Mouse (Mus musculus): ENCODE results near the gene Il5ra.

The Il5ra gene

GRCm38 (mm10) chr6:106748887-106749388 lies at the start of gene Il5ra:
Gene Il5ra (minus strand): TSS chr6:106749037.
- in situ Hi-C loops (cut with MboI, MseI), result no loop called here

DNA sequence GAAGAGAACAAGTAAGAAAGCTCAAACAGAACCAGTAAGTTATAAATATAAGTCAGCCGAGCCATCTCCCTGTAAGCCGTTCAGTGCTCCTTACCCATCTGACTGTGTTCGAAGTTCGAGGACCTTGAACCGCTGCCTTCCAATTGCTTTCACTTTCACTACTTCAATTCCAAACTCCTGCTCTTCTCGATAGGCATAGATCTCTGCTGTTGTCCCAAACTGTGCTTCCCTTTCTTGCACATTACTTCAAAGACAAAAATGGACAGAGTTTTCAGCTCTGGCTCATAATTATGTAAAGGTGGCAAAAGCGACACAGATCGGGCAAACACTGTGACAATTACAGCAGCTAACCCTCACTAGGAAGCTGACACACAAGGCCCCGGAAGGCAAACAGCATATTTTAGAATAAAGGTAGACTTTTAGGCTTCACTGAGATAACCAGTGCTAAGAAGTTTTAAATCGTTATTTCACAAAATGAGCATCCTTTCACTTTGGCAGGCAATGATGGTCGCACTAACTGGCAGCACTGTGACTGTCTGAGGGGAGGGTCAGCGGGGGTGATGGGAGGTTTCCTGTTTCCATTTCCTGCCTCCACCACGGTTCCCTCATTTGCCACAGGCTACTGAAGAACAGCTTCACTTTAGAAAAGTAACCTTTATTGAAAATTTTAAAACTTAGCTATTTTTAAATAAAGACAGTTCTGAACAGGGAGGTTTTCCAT lies 45.4 kb upstream of the Il5ra start:
- in situ Hi-C loops (cut with MboI, MseI), result loop anchor here (10.0 to 25.0 kb wide), 4 partner anchors 1518 to 1868 kb away; partner anchors contain the start of gene Bhlhe40 (in 2 of the 2)

DNA sequence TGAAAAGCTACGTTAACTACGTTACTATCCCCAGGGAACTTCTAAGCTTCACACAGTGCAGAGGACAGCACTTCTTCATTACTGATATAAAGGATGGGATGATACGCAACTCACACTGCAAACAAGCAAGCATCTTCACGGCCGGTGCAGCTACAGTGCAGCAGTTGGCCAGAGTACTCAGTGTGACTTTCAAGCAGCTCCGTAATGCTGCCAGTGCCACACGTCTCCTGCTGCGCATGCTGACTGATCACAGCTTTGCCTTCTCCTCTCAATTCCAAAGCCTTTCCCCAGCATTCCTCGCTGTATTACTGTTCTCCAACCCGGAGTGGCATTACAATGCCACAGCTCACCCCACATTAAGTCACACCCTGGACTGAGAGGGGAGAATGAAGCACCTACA lies 44.8 kb upstream of the Il5ra start:
- in situ Hi-C loops (cut with MboI, MseI), result loop anchor here (10.0 to 25.0 kb wide), 4 partner anchors 1519 to 1869 kb away; partner anchors contain the start of gene Bhlhe40 (in 2 of the 2)

- in situ Hi-C loops (cut with MboI, MseI), result loop anchor here (10.0 to 25.0 kb wide), 4 partner anchors 1519 to 1869 kb away; partner anchors contain the start of gene Bhlhe40 (in 2 of the 2)
Observed at GRCm38 (mm10) chr6:106793088-106793487, 44.3 kb upstream of the Il5ra start.

DNA sequence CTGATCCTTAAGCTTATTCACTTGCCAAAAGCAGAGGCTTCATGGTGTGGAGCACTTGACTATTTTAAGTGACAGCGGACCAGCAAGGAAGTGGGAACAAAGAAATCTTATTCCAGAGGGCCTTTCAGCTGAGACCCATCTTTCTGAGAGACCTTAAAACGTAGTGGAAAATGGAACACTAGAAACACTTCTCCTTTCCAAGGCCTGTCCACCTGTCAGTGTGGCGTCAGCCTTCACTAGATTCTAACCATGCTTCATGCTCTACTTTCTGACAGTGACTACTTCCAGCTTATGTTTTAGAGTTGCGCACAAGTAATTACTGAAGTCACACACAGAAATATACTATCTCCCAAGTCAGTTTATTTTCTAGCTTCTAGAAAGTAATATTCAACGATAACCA lies 43.6 kb upstream of the Il5ra start:
- in situ Hi-C loops (cut with MboI, MseI), result loop anchor here (10.0 to 25.0 kb wide), 4 partner anchors 1520 to 1870 kb away; partner anchors contain the start of gene Bhlhe40 (in 2 of the 2)

DNA sequence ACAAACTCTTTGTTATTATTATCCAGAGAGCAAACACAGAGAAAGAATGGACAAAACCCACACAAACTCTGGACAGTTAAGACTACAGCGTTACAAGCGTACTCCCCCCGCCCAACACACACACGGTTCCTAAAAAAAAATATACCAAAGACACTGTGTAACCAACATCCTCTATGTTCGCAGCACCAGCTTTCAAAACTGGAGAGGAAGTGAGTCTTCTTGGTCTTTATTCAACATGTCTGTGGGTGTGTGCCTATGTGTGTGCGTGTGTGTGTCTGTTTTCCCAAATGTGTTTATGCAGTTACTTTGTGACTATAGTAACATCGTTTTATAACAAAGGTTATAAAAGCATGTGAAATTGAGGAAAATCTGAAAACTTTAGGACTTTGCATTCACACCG lies 42.6 kb upstream of the Il5ra start:
- in situ Hi-C loops (cut with MboI, MseI), result loop anchor here (10.0 to 25.0 kb wide), 4 partner anchors 1521 to 1871 kb away; partner anchors contain the start of gene Bhlhe40 (in 2 of the 2)

DNA sequence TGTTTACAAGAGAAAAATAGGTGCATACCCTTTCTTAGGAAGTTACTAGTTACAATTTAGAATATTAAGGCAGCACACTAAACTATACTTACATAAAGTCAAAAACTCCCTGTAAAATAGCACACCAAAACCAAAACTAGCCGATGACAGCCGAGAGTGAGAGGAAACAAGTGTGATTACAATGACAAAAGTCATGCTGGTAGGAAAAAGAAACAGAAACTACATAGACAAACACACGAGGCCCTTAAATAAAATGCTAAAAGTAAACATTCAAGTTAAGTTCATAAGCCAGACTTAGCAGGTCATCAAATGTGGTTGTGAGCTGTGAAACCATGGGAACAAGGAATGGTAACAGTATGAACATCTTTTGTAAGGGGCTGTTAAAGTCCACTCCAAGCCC lies 38.3 kb upstream of the Il5ra start:
- in situ Hi-C loops (cut with MboI, MseI), result loop anchor here (25.0 kb wide), 3 partner anchors 1525 to 1875 kb away; partner anchors contain the start of gene Bhlhe40 (in 2 of the 2)

- in situ Hi-C loops (cut with MboI, MseI), result no loop called here
Observed at GRCm38 (mm10) chr6:106770046-106770445, 21.2 kb upstream of the Il5ra start.

DNA sequence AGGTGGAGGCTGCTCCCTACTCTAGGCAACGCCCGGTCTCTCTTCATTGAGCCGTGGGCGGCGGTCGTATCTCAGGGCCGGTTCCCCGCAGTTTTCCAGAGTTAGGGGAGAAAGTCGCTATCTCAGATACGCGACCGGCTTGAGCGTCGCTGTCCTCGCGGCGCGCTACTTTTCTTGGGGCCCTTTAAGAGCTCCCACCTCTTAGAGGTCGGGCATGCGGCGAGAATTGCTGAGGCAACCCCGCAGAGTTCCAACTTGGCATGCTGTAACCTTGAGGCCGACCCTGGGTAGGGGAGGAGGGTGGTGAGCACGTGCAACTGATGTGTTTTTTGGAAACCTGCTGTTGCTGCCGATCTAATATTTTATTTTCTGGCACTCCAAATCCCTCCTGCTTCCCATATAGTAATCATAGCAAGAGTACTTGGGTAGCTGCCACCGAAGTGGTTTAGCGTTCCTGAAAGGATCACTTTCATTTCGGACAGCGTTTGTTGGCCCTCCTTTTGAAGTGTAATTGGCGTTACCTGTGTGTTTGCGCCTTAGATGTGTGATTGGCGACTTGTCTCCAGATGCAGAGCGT lies 20.5 kb upstream of the Il5ra start:
- in situ Hi-C loops (cut with MboI, MseI), result no loop called here

DNA sequence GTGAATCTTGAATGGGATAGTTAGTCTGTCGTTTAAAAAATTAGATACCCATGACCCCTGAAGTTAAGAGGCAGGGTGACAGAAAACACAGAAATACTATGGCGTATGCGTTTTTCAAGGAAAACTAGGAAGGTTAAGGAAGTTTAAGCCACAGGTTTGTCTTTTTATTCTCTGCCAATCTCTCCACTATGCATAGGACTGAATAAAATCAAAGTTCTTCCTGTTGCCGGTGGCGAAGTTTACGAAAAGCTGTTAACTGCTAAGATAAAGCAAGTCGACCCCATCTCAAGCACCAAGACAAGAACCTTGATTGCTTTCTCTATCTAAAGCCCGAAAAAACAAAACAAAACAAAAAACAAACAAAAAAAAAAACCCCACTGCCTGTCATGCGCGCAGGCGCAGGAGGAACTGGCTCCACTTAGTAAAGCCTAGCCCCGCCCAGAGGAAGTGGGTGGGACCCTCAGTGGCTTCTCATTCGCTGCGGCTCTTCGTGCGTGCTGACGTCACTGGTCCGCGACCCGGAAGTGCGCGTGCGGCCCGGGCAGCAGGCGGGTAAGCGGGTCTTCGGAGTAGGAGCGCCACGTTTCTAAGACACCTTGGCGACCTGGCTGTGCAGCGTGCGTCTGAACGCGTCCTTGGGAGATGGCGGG lies 19.9 kb upstream of the Il5ra start, which contains the start of gene Trnt1:
TSS of gene Trnt1 (plus strand) at position 481 of the 650 bp plus-strand sequence.
- in situ Hi-C loops (cut with MboI, MseI), result no loop called here

DNA sequence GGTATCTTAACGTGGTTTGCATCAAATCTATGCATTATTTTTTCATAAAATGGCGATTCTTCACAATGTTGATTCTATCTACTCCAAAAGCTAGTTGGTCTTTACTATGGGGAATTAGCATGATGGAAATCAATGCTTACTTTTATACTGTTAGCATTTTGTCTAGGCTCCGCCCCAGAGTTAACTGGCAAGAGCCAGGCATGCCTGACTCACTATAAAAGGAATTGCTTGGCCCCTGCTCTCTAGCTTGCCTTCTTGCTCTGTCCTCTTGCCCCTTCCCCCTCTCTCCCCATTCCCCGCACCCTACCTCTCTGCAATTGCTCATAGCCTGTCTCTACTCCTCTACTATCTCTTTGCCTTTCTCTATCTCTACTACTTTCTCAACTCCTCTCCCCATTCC lies 17.9 kb upstream of the Il5ra start:
- in situ Hi-C loops (cut with MboI, MseI), result no loop called here

DNA sequence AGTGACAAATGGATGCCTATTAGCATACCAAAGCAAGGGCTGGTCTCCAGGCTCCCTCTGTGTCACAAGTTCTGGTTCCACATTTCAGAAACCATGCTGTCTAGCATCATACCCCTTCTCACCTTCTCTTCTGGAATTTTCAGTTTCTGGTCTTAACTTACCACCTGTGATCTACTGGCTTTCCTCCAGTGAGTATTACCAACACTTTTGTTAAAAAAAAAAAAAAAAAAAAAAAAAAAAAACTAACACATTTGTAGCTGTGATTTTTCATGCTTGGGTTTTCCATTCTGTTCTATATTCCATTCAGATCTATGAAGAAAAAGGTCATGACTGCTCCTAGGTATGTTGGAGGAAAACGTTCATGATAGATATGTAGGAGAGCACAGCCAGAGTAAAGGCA lies 17.1 kb upstream of the Il5ra start:
- in situ Hi-C loops (cut with MboI, MseI), result no loop called here

- in situ Hi-C loops (cut with MboI, MseI), result no loop called here
Observed at GRCm38 (mm10) chr6:106761486-106761885, 12.6 kb upstream of the Il5ra start.

DNA sequence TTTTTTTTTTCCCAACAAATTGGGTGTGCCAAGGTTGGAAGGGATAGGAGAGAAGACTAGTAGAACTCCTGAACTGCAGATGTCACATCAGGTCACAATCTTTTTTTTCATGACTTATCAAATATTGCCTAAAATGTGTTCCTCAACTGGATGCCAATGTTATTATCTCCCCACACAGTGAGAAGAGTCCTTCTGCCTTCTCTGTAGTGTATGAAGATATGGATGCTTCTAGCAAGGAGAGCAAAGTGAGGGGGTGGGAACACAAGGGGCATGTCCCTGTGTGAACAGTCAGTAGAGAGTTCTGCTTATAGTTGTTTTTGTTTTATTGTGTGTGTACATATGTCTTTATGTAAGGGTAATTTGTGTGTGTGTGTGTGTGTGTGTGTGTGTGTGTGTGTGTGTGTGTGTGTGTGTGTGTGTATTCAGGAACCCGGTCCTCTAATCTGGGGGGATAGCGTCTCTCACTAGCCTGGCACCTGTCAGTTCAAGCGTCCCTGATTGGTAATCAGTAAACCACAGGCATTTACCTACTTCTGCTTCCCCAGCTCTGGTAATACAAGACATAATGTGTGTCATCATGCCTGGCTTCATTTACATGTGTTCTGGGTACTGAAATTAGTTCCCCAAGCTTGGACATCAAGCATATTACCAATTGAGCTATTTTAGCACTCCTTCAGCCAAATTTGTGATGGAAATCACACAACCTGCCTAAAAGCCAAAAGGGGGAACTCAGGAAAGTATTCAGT lies 11.8 kb upstream of the Il5ra start:
- in situ Hi-C loops (cut with MboI, MseI), result no loop called here

- in situ Hi-C loops (cut with MboI, MseI), result no loop called here
Observed at GRCm38 (mm10) chr6:106758299-106758698, 9.5 kb upstream of the Il5ra start.

GRCm38 (mm10) chr6:106750291-106750690 lies 1.5 kb upstream of the Il5ra start:
- in situ Hi-C loops (cut with MboI, MseI), result no loop called here

DNA sequence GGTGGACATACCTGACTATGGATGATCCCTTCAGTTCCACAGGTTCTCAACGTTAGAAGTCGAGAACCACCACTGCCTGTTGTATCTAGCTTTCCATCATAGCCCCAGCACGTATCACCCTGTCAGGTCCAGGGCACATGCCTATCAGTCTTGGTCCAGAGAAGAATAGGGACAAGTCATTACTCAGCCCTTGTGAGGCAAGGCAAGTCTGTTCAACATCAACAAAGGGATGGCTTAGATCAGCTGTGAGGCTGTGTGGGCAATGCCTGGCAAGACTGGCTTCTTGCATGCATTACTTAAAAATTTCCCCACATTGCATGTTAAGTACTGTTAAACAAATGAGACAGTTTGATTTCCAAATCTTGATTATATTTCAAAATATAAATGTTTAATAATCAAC lies 1.0 kb downstream of the Il5ra start:
- in situ Hi-C loops (cut with MboI, MseI), result no loop called here

- in situ Hi-C loops (cut with MboI, MseI), result no loop called here
Observed at GRCm38 (mm10) chr6:106747251-106747650, 1.6 kb downstream of the Il5ra start.

GRCm38 (mm10) chr6:106745673-106746394 lies 3.0 kb downstream of the Il5ra start:
- in situ Hi-C loops (cut with MboI, MseI), result no loop called here

DNA sequence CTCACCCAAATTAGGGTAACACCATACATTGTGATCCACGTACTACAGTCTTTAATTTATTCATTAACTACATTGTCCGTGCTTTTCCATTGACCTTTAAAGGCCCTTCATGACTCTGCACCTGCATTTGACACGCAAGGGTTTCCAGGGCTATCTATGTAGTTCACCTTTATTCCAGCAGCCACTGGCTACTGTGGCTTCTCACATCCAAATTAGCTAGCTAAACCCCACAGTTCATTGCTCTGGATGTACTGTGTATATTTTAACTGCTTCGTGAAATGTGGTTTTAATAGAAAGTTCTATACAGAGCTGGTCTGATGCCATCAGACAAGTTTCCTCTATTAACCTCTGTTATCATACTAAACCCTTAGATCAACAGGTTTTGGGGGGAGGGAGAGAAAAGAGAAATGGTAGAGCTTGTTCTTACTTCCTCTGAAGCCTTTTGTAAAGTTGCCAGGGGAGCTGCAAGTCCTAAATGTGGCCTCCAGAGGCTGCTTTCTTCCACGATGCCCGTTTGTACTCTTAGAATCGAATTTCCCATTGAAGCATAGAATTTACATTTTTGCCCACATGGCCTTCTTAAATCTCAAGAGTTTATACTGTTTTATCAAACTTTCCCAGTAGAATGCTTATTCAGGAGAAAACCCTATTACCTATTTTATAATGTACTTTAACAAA lies 5.1 kb downstream of the Il5ra start:
- in situ Hi-C loops (cut with MboI, MseI), result no loop called here
